Mouse (Mus musculus) gastrocnemius, postnatal 14 days (tissue): ENCODE data around the gene Rd3l. TPM values are rescaled to one million over a fixed set of nuclear protein-coding genes. Genes with fewer than 3 reads are reported as not detected.
"Not testable (repeated sequence)": the region's sequence is repeated elsewhere in the genome, so short reads cannot be mapped to it uniquely, and the experiment has no call there.

Experiments
- DNase-seq: peaks from one replicate; pipeline ENCODE4 v3.0.0; 2021; ENCODE audit warnings: mixed read lengths
- intact Hi-C: fragments of 180-260 bp; cut with DNase I; formaldehyde crosslinking; loops from one replicate; pipeline ENCODE4 v1.15.1; 2025; ENCODE audit warnings: low total_unique reads
- total RNA-seq, 2 experiments: library from RNA; stranded (reverse); gene quantifications; 2 replicates each; pipeline ENCODE4 v1.2.3; 2021

Gene Rd3l
- total RNA-seq, 2 experiments from 2014 or later = not detected

DNA sequence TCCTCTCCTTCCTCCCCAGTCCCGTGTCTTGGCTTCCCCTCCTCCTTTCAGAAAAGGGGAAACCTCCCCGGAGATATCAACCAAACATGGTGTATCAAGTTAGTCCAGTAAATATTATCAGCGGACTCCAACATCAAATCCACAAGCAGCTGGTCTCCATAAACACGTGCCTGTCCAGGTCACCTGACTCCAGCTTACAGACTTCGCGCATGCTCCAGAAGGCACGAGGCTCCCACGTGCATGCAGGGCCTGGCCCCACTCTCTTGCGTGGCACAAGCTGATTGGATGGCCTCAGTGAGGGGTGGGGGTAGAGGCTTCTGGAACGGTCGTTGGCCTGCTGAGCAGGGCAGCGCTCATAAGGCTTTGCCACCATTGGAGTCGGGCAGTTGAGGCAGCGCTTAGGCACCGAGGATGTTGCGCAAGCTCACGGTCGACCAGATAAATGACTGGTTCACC, 9.9 kb downstream of the Rd3l start, which contains the start of gene Tdrd9:
Gene Tdrd9 (plus strand): TSS at position 329 of the 456 bp plus-strand sequence.
- no peak for DNase-seq
- intact Hi-C loops = no loop called here

GRCm38 (mm10) chr12:111970085-111970484, 11.0 kb downstream of the Rd3l start:
- intact Hi-C loops = no loop called here
- DNase-seq = no peak

GRCm38 (mm10) chr12:111966683-111967173, 14.4 kb downstream of the Rd3l start, which contains the start of gene Atp5mpl:
Gene Atp5mpl (minus strand): TSS chr12:111966977.
- intact Hi-C loops = no loop called here
- peak; percentile 97 for DNase-seq

DNA sequence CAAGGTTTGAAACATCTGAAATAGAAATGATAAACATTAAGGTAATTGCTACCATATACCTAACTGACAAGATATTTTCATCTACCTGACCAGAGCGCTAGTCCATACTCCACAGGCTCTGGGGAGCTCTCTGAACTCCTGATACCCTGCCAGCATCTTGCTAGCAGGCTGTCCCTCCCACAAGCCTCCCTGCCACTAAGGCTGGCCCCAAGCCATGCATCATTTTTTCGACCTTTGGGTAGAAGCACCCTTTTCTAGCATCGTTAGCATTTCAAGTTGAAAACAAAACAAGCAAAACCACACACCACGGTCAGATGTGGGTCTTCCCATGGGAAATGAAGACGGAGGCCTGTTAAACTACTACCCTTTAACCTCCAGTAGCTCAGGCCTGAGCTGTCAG, 17.8 kb downstream of the Rd3l start:
- DNase-seq = no peak
- intact Hi-C loops = no loop called here

- peak; percentile 65 for DNase-seq
- intact Hi-C loops = no loop called here
Observed at GRCm38 (mm10) chr12:111958101-111958865, 22.8 kb downstream of the Rd3l start.

DNA sequence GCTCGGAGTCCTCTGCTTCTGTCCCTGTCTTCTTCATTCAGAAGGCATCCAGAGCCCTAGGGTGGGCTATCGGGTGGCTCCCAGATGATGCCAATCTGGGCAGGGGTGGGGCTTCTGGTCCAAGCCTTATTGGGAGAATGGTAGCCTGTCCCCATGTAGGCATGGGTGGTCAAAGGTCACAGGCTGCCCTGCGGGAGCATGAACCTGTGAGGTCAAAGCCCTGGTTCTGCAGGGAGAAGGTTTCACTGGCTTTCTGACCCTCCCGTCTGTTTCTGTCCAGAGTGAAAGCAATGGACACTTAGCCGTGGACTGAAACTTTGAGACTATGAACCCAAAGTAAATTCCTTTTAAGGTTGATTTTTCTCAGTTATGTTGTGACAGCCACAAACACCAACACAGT, 24.9 kb downstream of the Rd3l start:
- no peak for DNase-seq
- intact Hi-C loops = no loop called here

GRCm38 (mm10) chr12:111951701-111952100, 29.4 kb downstream of the Rd3l start:
- intact Hi-C loops = no loop called here
- DNase-seq = no peak

GRCm38 (mm10) chr12:111950486-111950885, 30.6 kb downstream of the Rd3l start:
- intact Hi-C loops = no loop called here
- no peak for DNase-seq

GRCm38 (mm10) chr12:111946716-111947115, 34.4 kb downstream of the Rd3l start:
- peak; percentile 55 for DNase-seq
- intact Hi-C loops = loop anchor here (5.0 to 10.0 kb wide), 2 partner anchors 69 to 202 kb away; no protein-coding TSS in a partner anchor

DNA sequence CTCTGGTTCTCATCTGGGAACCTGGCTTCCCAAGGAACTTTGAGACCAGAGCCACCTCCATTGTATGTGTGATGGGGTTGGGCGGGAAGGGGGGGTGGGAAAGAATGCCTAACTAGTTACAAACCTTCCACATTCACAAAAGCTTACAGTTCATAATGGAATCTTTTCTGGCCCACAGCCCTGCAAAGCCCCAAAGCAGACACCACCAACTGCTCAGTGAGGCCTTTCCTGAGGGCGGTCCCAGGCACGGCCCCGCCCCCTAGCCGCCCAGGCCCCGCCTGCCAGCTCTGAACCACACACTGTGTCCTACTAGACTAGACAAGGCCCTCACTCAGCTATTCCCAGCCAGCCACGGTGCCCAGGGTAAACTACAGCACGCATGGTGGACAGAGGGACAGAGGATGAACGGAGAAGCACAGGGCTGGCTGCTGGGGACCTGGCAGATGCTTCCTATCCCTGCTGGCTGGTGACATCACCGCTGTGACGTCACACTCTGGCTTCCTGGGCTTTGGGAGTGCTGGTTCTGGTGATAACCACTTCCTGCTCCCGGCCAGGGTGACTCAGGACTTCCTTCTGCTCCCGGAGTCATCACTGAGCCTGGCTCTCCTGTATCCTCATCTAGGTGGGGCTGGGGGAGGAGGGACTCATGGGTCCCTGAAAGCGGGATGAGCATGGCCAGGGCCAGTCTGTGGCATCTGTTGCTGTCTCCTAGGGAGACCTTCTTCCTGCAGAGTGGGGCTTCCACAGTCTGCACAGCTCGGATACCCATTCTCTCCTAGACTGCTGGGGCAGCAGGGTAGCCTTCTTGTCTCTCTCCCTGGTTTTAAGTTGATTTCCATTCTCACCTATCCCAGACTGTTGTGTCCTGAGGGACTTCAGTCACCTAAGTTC, 35.1 kb downstream of the Rd3l start:
- not testable (repeated sequence) for DNase-seq
- intact Hi-C loops = loop anchor here (5.0 to 10.0 kb wide), 2 partner anchors 69 to 201 kb away; no protein-coding TSS in a partner anchor

DNA sequence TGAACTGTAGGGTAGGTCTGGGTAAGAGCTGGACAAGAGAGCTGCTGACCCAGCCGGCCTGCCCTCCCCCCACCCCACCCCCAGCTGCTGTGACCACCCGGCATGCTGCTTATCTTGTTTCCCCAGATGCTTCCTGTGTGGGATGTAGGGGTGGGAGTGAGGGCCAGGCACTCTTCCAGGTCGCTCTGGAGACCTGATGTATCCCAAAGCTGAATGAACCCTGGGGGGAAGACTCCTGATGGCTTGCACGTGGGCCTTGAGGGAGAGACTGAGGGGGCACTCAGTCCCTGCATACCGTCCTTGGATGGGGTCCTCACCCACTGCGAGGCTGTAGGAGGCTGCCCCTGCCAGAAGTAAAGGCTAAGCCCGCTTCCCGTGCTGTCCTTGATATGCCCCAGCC, 36.0 kb downstream of the Rd3l start:
- DNase-seq = no peak
- intact Hi-C loops = loop anchor here (5.0 to 10.0 kb wide), 2 partner anchors 68 to 200 kb away; no protein-coding TSS in a partner anchor

- intact Hi-C loops = loop anchor here (10.0 kb wide), 1 partner anchor 200 kb away; no protein-coding TSS in a partner anchor
- not testable (repeated sequence) for DNase-seq
Observed at GRCm38 (mm10) chr12:111944065-111944987, 36.8 kb downstream of the Rd3l start.

DNA sequence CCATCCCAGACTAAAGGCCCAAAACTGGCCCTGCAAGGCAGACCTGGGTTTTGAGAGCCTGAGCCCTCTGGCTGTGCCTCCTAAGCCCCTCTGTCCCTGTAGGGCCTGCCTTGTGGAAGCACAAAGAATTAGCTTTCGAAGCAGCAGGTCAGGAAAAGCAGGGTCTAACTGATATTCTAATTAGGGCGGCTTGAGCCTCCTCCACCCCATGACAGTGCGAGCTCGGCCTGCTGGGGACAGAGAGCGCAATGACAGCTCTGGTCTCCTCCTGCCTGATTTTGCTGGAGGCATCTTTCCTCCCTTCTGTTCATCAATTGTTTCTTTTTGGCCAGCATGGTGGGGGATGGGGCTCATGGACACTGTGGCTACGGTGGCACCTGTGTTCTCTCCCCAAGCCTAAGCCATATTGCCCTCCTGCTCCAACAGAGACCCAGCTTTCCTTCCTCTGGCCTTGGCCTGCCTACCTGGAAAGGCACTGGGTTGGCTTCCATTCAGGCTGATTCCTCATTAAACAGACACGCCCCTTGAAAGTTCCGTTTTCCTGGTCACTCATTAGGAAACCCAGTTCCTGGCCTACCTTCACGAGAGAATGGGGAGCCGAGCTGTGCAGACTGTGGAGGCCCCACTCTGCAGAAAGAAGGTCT, 37.6 kb downstream of the Rd3l start:
- intact Hi-C loops = loop anchor here (10.0 kb wide), 1 partner anchor 199 kb away; no protein-coding TSS in a partner anchor
- DNase-seq = no peak

DNA sequence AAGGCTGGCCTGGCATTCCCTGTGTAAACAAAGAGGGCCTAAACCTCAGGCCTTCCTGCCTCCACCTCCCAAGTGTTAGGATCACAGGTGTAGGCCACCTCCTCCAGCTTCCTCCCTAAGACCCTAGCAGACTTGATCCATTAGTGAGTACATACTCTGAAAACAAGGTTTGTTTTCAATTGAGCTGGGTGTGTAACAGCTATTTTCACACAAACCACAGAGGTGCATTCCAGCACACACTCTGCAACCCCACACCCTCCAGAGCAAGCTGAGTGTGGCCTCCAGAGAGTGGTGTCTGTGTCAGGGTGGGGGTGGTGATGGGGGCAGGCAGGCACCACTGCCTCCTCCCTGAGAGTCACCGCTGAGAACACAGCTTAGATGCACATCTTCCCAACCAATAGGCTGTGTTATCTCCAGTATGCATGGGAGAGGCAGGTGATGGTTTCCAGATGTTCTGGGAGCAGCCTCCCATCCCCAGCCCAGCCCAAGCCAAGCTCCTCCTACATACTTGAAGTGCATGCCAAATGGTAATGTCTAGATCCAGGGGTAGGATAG, 42.4 kb downstream of the Rd3l start:
- intact Hi-C loops = no loop called here
- DNase-seq = no peak

DNA sequence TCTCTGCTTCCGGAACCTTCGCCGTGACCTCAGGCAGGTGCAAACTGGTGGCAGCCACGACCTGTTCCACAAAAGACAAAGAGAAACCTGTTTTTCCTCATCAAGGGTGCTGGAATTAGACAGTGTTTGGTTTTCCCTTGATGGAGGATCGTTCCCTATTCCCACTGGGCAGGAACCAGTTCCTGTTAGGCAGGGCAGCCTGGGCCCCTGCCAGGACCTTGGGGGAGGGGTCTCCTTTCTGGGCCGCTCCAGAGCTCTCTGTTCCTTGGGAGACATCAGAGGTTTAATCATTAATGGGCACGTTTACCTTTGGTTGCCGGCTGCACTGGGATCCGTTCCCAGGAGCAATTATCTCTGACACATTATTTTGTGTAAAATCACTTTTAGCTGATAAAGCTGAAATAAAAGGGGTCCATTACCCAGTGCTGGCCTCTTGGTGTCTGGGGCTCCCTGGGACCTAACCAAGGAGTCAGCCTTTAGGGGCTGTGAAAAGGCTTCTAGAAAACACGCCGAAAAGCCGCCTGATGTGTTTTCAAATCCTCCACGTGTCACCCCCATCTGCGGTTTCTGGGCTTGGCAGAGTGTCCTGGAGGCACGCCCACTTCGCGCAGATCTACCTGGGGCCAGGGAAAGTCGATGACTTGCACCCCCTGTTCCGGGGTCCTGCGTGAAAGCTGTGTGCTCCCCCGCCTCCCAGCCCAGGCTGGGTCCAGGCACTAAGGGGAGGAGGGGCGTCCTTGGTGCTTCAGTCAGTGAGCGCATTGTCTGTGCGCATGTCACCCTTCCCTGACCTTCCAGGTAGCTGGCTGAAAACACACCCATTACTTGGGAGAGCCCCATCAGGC, 44.2 kb downstream of the Rd3l start:
- DNase-seq = peak; percentile 39
- intact Hi-C loops = no loop called here

DNA sequence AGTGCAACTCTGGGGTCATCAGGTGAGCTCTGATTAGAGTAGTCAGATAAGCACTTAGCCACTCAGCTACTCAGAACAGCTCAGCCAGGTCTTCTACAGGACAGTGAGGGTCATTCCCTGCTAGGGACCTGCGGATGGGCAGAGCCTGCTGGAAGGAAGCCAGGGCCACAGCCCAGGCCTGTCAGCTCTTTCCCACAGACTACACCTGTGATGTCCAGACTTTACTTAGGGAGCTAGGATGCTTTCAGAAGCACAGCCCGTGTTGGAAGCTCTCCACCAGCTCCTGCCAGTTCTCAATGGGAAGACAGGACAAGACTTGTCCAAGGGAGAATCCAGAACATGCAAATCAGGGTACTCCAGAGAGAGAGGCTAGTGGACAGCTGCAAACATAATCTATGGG, 47.1 kb downstream of the Rd3l start:
- intact Hi-C loops = no loop called here

GRCm38 (mm10) chr12:111933032-111933704, 47.9 kb downstream of the Rd3l start:
- DNase-seq = peak; percentile 42
- intact Hi-C loops = no loop called here

More for the DNA sequence above, 47.1 kb downstream of the Rd3l start:
- no peak for DNase-seq
